Mouse (Mus musculus): ENCODE results near the gene Rtl6.

GRCm38 (mm10) chr15:84532211-84532610 lies 25.4 kb downstream of the Rtl6 start:
- TF ChIP-seq CTCF (IDR thresholded peaks at IDR 0.05; ENCODE audit: insufficient read depth, low read depth, low read length), result no peak
- no peak for TF ChIP-seq POLR2A (IDR thresholded peaks at IDR 0.05; ENCODE audit: insufficient read depth, low read depth, low read length)

Data from olfactory bulb, adult 2 months (tissue).